Mouse (Mus musculus) lung, embryonic 14.5 days (tissue): ENCODE measurements around the gene Gtf2a2. TPM values are rescaled to one million over a fixed set of nuclear protein-coding genes. Genes with fewer than 3 reads are reported as not detected.

Experiments
- ATAC-seq: fragments of 200-750 bp; cut with Nextera tagmentation; 2 replicates; pipeline ENCODE4 v1.8.0; 2017; ENCODE audit warnings: mild to moderate bottlenecking, moderate TSS enrichment, moderate library complexity; ENCODE audit not compliant: insufficient read depth
- DNase-seq: peaks from one replicate; pipeline ENCODE4 v3.0.0-alpha.2; 2015
- H3K27ac ChIP-seq: fragments of 300-500 bp; sonication (generic); 2 replicates; pipeline ENCODE4 v1.5.1; 2014; ENCODE audit warnings: low read depth, mild to moderate bottlenecking, moderate library complexity
- H3K27me3 ChIP-seq: fragments of 300-500 bp; sonication (generic); 2 replicates; pipeline ENCODE4 v1.6.1; 2014; ENCODE audit warnings: low read length, control low read depth; ENCODE audit not compliant: insufficient read depth
- H3K36me3 ChIP-seq: fragments of 300-500 bp; sonication (generic); 2 replicates; pipeline ENCODE4 v1.6.1; 2014; ENCODE audit warnings: control low read depth; ENCODE audit not compliant: insufficient read depth
- H3K4me1 ChIP-seq: fragments of 300-500 bp; sonication (generic); 2 replicates; pipeline ENCODE4 v1.6.1; 2014; ENCODE audit warnings: antibody characterized with exemption, control low read depth; ENCODE audit not compliant: insufficient read depth
- H3K4me2 ChIP-seq: fragments of 300-500 bp; sonication (generic); 2 replicates; pipeline ENCODE4 v1.6.1; 2014; ENCODE audit warnings: mild to moderate bottlenecking
- H3K4me3 ChIP-seq: fragments of 300-500 bp; sonication (generic); 2 replicates; pipeline ENCODE4 v1.5.1; 2014; ENCODE audit warnings: low read depth, low read length
- H3K9ac ChIP-seq: fragments of 300-500 bp; sonication (generic); 2 replicates; pipeline ENCODE4 v1.6.1; 2014
- H3K9me3 ChIP-seq: fragments of 300-500 bp; sonication (generic); 2 replicates; pipeline ENCODE4 v1.6.1; 2016; ENCODE audit warnings: low read depth, low read length, control low read depth
- CTCF ChIP-seq: IDR thresholded peaks from 2 replicates; pipeline ENCODE4 v1.5.1; 2016; ENCODE audit warnings: antibody characterized with exemption, low read depth
- WGBS: fragments of 180-500 bp; shearing (Covaris S2); extraction: QIAGEN DNeasy Blood & Tissue Kit; methylation state at CpG from one replicate; pipeline ENCODE4 v1.1.7; 2014; 5-methylcytosine and 5-hydroxymethylcytosine counted together
- polyA plus RNA-seq: library from polyadenylated mRNA; unstranded; fragments of >200 nt; fragmentation: Nextera tagmentation; extraction: Ambion mirVana; gene quantifications from 2 replicates; pipeline ENCODE4 v1.2.1, GENCODE M21; 2014

Gene Gtf2a2
- polyA plus RNA-seq, 1 experiment from 2014 or later: 228 TPM

DNA sequence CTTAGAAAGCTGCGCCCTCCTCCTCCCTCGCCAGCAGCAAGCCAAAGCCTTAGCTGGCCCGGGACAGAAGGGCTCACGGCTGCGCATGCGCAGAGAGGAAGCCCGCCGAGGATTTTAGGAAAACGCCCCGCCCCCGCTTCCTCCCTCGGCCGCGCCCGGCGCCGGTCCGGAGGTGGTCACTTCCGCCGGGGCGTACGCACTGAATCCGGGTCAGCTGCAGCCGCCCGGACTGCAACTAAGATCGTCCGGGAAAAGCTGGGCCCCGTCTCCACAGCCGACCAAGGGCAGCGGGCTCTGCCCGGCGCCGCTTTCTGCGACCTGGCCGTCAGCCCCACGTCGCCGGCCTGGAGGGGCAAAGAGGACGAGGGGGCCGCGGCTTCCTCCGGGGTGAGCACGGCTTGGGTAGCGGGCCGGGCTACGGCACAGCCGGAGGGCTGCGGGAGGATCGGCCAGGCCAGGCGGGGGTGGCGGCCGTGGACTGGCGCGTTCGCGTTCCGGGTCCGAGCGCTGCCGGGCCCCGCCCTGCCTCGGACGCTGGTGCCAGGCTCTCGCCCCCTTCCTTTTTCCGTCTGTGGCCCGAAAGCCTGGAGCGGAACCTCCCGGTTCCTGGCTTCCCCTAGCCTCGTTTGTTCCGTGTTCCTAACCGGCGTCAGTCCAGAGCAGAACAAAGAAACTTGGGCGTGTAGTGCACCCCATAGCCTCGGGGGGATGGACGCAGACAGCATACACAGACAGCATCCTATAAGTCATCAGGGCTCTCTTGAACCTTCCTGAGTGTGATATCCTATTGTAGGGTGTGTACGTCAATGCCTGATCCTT lies 22.8 kb upstream of the Gtf2a2 start, which contains the start of gene Bnip2:
Gene Bnip2 (plus strand): TSS at position 164 of the 819 bp plus-strand sequence.
- Histone ChIP-seq H3K4me1 (peaks cover 9% of the 10 kb centered on the region), H3K27me3 (no peaks in the 10 kb centered on the region), H3K27ac (peak within 1 kb of the TSS; percentile 97), H3K36me3 (peaks cover 17% of the 10 kb centered on the region; the same call in 1 of the 2 replicates), H3K4me3 (peak within 1 kb of the TSS; percentile 100), H3K9me3 (no peaks in the 10 kb centered on the region), H3K4me2 (peak within 1 kb of the TSS; percentile 78), H3K9ac (peak within 1 kb of the TSS; percentile 99)
- TF ChIP-seq CTCF: peak; percentile 22; the same call in 1 of the 2 replicates
- DNase-seq: peak; percentile 99
- WGBS: under 1% methylated on average over 76 of the region's 76 CpGs
- ATAC-seq: peak; percentile 95

DNA sequence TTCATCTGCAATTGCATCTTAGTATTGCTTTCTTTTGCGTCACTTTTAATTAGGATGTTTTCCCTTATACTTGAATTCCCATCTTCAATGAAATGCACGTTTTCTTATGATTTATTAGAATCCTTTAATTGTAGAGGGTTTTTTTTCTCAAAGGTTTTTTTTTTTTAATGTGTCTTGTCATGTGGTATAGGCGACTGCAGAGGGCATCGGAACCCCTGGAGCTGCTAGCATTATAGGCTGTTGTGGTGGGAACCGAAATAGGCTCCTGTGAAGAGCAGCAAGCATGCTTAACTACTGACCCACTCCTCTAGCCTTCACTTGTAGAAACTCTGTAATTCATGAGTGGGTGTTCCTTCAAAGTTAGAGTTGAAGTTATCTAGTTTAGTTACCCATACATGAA lies 22.0 kb upstream of the Gtf2a2 start:
- no peak overlapping the region; the same call in 1 of the 2 replicates for H3K27ac ChIP-seq
- H3K4me3 ChIP-seq: peak overlapping the region; percentile 100
- DNase-seq: peak; percentile 48
- ATAC-seq: no peak
- H3K9ac ChIP-seq: peak overlapping the region; percentile 99
- 12% methylated on average over 5 of the region's 5 CpGs for WGBS
- H3K9me3 ChIP-seq: no peaks in the 10 kb centered on the region
- peaks cover 9% of the 10 kb centered on the region for H3K4me1 ChIP-seq
- TF ChIP-seq CTCF: peak; percentile 26; the same call in 1 of the 2 replicates
- peaks cover 26% of the 10 kb centered on the region for H3K36me3 ChIP-seq
- peak overlapping the region; percentile 78 for H3K4me2 ChIP-seq
- H3K27me3 ChIP-seq: no peaks in the 10 kb centered on the region

DNA sequence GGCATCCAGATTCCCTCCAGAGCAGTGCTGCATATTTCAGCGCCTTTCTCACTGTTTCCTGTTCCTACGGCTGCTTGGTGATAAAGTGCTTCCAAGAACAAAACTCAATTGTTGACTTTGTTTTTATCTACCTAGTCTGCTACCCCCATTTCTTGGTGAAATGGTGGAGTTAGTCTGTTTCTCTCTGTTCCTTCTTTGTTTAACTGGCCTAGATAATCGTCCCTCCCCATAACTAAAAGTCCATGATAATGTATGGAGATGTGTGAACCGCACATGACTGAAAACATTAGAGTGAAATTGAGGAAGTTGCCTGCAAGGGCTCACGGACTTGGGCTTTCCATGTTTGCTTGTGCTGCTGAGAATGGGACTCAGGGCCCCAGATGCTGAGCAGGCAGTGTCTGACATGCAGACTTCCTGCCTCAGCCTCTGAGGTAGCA lies 19.5 kb upstream of the Gtf2a2 start:
- Histone ChIP-seq H3K9ac (no peak overlapping the region), H3K9me3 (no peaks in the 10 kb centered on the region), H3K36me3 (peaks cover 46% of the 10 kb centered on the region), H3K4me2 (no peak overlapping the region), H3K4me1 (peaks cover 9% of the 10 kb centered on the region), H3K27ac (peak overlapping the region; percentile 7; the same call in 1 of the 2 replicates), H3K4me3 (no peak overlapping the region), H3K27me3 (no peaks in the 10 kb centered on the region)
- WGBS: 60% methylated on average over 5 of the region's 5 CpGs
- TF ChIP-seq CTCF: no peak
- DNase-seq (no peak), ATAC-seq (no peak)

DNA sequence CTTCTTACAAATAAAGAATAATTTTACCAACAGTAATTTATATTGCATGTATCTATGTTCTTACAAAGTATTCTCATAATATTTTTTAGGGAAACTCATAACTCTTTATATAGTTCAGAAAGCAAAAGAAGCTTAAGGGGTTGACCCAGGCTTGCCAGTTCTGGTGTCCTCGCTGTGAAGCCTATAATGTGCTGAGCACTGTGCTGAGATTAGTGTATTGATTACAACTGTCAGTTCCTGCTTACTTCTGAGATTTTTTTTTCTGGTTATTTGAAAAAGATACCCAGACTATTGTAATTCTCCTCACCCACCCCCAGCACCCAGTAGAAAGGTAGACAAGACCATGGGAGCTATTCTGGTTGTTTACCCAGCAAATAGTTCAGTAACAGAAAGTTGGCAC lies 18.9 kb upstream of the Gtf2a2 start:
- Histone ChIP-seq H3K9me3 (no peaks in the 10 kb centered on the region), H3K4me1 (peaks cover 9% of the 10 kb centered on the region), H3K4me2 (no peak overlapping the region), H3K4me3 (no peak overlapping the region), H3K9ac (no peak overlapping the region), H3K27me3 (no peaks in the 10 kb centered on the region), H3K36me3 (peaks cover 52% of the 10 kb centered on the region), H3K27ac (no peak overlapping the region)
- 74% methylated on average over 1 of the region's 1 CpGs for WGBS
- no peak for TF ChIP-seq CTCF
- DNase-seq: no peak
- no peak for ATAC-seq

DNA sequence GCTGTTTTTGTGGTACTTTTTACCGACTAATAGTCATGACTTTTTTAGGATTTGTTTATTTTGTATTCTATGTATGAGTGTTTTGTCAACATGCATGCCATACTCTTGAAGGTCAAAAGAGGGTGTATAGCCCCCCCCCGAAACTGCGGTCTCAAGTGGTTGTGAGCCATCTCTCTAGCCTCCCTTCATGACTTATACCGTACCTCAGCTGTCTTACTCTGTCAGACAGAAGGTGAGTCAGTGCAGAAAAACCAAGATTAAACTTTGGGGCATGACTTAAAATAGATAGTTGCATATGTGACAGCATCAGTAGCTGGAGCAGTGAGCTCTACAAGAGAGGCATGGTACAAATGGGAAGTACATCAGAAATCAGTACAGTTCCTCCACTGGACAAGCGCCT lies 17.8 kb upstream of the Gtf2a2 start:
- Histone ChIP-seq H3K36me3 (peaks cover 63% of the 10 kb centered on the region), H3K9ac (no peak overlapping the region), H3K4me2 (no peak overlapping the region), H3K4me3 (no peak overlapping the region), H3K27me3 (no peaks in the 10 kb centered on the region), H3K9me3 (no peaks in the 10 kb centered on the region), H3K4me1 (peaks cover 9% of the 10 kb centered on the region), H3K27ac (no peak overlapping the region)
- 87% methylated on average over 5 of the region's 5 CpGs for WGBS
- no peak for ATAC-seq
- no peak for DNase-seq
- no peak for TF ChIP-seq CTCF

DNA sequence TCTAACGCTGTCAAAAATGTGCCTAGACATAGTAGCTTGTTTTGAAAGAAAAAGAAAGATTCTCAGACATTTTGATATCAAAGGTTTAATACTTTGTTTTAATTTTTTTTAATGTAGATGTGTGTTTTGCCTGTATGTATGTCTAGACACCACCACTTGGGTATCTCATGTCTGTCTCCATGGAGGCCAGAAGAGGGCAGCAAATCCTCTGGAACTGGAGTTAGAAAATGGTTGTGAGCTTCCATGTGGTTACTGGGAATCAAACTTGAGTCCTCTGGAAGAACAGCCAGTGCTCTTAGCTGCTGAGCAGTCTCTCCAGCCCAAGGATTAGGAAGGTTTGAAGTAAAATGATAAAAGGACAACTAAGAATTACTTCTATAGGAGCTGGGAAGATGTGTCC lies 13.0 kb upstream of the Gtf2a2 start:
- Histone ChIP-seq H3K27ac (no peak overlapping the region), H3K27me3 (no peaks in the 10 kb centered on the region), H3K4me3 (no peak overlapping the region), H3K9ac (no peak overlapping the region), H3K4me1 (no peaks in the 10 kb centered on the region), H3K4me2 (no peak overlapping the region), H3K36me3 (peaks cover 89% of the 10 kb centered on the region), H3K9me3 (no peaks in the 10 kb centered on the region)
- ATAC-seq (no peak), DNase-seq (peak; percentile 20)
- peak; percentile 46 for TF ChIP-seq CTCF
- WGBS: 75% methylated on average over 1 of the region's 1 CpGs

DNA sequence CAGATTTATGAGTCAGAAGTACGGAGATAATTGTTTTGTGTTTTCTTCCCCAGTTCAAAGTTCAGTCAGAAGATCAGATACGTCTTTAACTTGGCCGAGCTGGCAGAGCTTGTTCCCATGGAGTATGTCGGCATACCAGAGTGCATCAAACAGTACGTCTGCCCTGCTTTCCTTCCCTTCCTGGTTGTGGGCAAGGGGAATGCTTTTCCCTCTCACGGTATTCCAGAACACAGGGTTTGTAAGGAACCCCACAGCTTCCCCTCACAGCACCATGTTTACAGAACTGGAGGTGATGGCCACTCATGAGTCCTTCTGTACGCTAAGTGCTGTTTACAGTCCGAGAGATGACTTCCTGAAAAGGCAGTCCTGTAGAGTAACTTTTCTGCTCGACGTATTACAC lies 8.8 kb upstream of the Gtf2a2 start:
- TF ChIP-seq CTCF: no peak

More for the DNA sequence above, 8.8 kb upstream of the Gtf2a2 start:
- H3K4me1 ChIP-seq: no peaks in the 10 kb centered on the region
- no peak overlapping the region for H3K4me3 ChIP-seq
- no peak overlapping the region for H3K27ac ChIP-seq
- H3K9me3 ChIP-seq: no peaks in the 10 kb centered on the region
- H3K9ac ChIP-seq: no peak overlapping the region
- no peaks in the 10 kb centered on the region for H3K27me3 ChIP-seq
- DNase-seq (no peak), ATAC-seq (no peak)
- H3K36me3 ChIP-seq: peaks cover 85% of the 10 kb centered on the region
- H3K4me2 ChIP-seq: no peak overlapping the region
- WGBS: 71% methylated on average over 10 of the region's 10 CpGs
